Mouse (Mus musculus) midbrain, postnatal 0 days (tissue): ENCODE data around the gene Bcl2l13. TPM values are rescaled to one million over a fixed set of nuclear protein-coding genes. Genes with fewer than 3 reads are reported as not detected.

Source experiments
- ATAC-seq: fragments of 200-750 bp; cut with Nextera tagmentation; 2 replicates; pipeline ENCODE4 v1.8.0; 2017; ENCODE audit warnings: moderate number of reproducible peaks, mild to moderate bottlenecking, moderate TSS enrichment, moderate library complexity; ENCODE audit not compliant: low FRiP score
- DNase-seq: peaks from one replicate; pipeline ENCODE4 v3.0.0-alpha.2; 2015; ENCODE audit warnings: low spot score
- H3K27ac ChIP-seq: fragments of 300-500 bp; sonication (generic); 2 replicates; pipeline ENCODE4 v1.5.1; 2014; ENCODE audit warnings: low read depth, mild to moderate bottlenecking, low read length, mixed read lengths
- H3K27me3 ChIP-seq: fragments of 300-500 bp; sonication (generic); 2 replicates; pipeline ENCODE4 v1.6.1; 2014; ENCODE audit warnings: low read length, control low read depth, mixed read lengths; ENCODE audit not compliant: insufficient read depth
- H3K36me3 ChIP-seq: fragments of 300-500 bp; sonication (generic); 2 replicates; pipeline ENCODE4 v1.6.1; 2014; ENCODE audit warnings: low read length, control low read depth, mixed read lengths; ENCODE audit not compliant: insufficient read depth
- H3K4me1 ChIP-seq: fragments of 300-500 bp; sonication (generic); 2 replicates; pipeline ENCODE4 v1.6.1; 2014; ENCODE audit warnings: mild to moderate bottlenecking, control low read depth, antibody characterized with exemption, low read length, mixed read lengths; ENCODE audit not compliant: insufficient read depth
- H3K4me2 ChIP-seq: fragments of 300-500 bp; sonication (generic); 2 replicates; pipeline ENCODE4 v1.6.1; 2014; ENCODE audit warnings: low read depth, mild to moderate bottlenecking, low read length, mixed read lengths; ENCODE audit not compliant: poor library complexity, severe bottlenecking
- H3K4me3 ChIP-seq: fragments of 300-500 bp; sonication (generic); 2 replicates; pipeline ENCODE4 v1.5.1; 2014; ENCODE audit warnings: low read depth, mild to moderate bottlenecking, low read length, moderate library complexity
- H3K9ac ChIP-seq: fragments of 300-500 bp; sonication (generic); replicated peaks from 2 replicates; pipeline ENCODE4 v1.6.1; 2014; ENCODE audit warnings: mild to moderate bottlenecking, low read length, moderate library complexity, mixed read lengths; ENCODE audit not compliant: poor library complexity, severe bottlenecking
- H3K9me3 ChIP-seq: fragments of 300-500 bp; sonication (generic); 2 replicates; pipeline ENCODE4 v1.6.1; 2016; ENCODE audit warnings: low read length, control low read depth
- CTCF ChIP-seq: IDR thresholded peaks from 2 replicates; pipeline ENCODE4 v1.5.1; 2016; ENCODE audit warnings: antibody characterized with exemption, mild to moderate bottlenecking
- WGBS: fragments of 180-500 bp; shearing (Covaris S2); extraction: QIAGEN DNeasy Blood & Tissue Kit; methylation state at CpG from one replicate; pipeline ENCODE4 v1.1.7; 2014; 5-methylcytosine and 5-hydroxymethylcytosine counted together
- polyA plus RNA-seq: library from polyadenylated mRNA; unstranded; fragments of >200 nt; fragmentation: Nextera tagmentation; extraction: Ambion mirVana; gene quantifications from 2 replicates; pipeline ENCODE4 v1.2.1, GENCODE M21; 2015
- total RNA-seq: library from RNA; depleted of rRNA; stranded (reverse); fragments of >200 nt; gene quantifications from 2 replicates; pipeline ENCODE4 v1.2.3, GENCODE M21; 2014

Gene Bcl2l13
- total and polyA plus RNA-seq, 2 experiments from 2014 or later, result 19.0 to 133 TPM

- Histone ChIP-seq H3K4me3 (peak within 1 kb of the TSS; percentile 89), H3K9me3 (no peaks in the 10 kb centered on the region), H3K4me1 (peaks cover 7% of the 10 kb centered on the region; the same call in 1 of the 2 replicates), H3K36me3 (peaks cover 19% of the 10 kb centered on the region), H3K4me2 (peak within 1 kb of the TSS; percentile 58), H3K27ac (peak within 1 kb of the TSS; percentile 87), H3K27me3 (no peaks in the 10 kb centered on the region), H3K9ac (peak within 1 kb of the TSS; percentile 85)
- DNase-seq (peak; percentile 98), ATAC-seq (peak; percentile 96)
- no peak for TF ChIP-seq CTCF
- WGBS, result 0% methylated on average over 41 of the region's 41 CpGs
Measured at GRCm38 (mm10) chr6:120822307-120822928, 13.6 kb upstream of the Bcl2l13 start, which contains the start of gene Atp6v1e1. Gene Atp6v1e1, minus strand, starts transcription at chr6:120822793.

DNA sequence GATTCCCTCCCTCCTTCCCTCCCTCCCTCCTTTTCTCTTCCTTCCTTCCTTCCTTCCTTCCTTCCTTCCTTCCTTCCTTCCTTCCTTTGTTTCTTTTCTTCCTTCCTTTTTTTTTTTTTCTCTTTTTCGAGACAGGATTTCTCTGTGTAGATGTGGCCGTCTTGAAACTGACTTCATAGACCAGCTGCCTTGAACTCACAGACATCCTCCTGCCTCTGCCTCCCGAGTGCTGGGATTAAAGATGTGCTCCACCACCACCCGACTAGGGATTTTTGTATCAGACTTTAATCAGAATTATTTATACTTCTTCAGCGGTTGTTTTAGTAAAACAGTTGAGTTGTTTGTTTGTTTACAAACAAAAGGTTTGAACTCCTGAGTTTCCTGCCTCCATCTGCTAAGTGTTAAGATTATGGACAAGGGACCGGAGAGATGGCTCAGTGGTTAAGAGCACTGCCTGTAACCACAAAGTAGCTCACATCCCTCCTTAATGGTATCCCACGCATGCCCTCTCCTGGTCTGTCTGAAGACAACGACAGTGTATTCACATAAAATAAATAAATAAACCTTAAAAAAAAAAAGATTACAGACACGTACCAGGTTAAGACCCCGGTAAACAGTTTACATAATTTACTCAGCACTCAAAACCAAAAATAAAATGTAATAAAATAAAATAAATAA lies 12.9 kb upstream of the Bcl2l13 start:
- H3K9me3 ChIP-seq, result no peaks in the 10 kb centered on the region
- WGBS, result 57% methylated on average over 10 of the region's 10 CpGs
- peaks cover 7% of the 10 kb centered on the region; the same call in 1 of the 2 replicates for H3K4me1 ChIP-seq
- no peaks in the 10 kb centered on the region for H3K27me3 ChIP-seq
- peak overlapping the region; percentile 28 for H3K4me2 ChIP-seq
- peaks cover 12% of the 10 kb centered on the region for H3K36me3 ChIP-seq
- DNase-seq (peak; percentile 57), ATAC-seq (peak; percentile 35; the same call in 1 of the 2 replicates)
- peak overlapping the region; percentile 51; the same call in 1 of the 2 replicates for H3K27ac ChIP-seq
- H3K9ac ChIP-seq, result no peak overlapping the region
- peak; percentile 49 for TF ChIP-seq CTCF
- peak overlapping the region; percentile 89 for H3K4me3 ChIP-seq

GRCm38 (mm10) chr6:120830056-120830455 lies 6.0 kb upstream of the Bcl2l13 start:
- WGBS, result 48% methylated on average over 1 of the region's 1 CpGs
- ATAC-seq (no peak), DNase-seq (no peak)
- no peaks in the 10 kb centered on the region for H3K36me3 ChIP-seq
- H3K4me2 ChIP-seq, result no peak overlapping the region
- no peak overlapping the region for H3K9ac ChIP-seq
- H3K27me3 ChIP-seq, result 0 out of 2 replicates have a peak, but pooled peaks cover 4% of the 10 kb centered on the region
- no peaks in the 10 kb centered on the region for H3K9me3 ChIP-seq
- H3K27ac ChIP-seq, result no peak overlapping the region
- no peak for TF ChIP-seq CTCF
- H3K4me1 ChIP-seq, result no peaks in the 10 kb centered on the region
- H3K4me3 ChIP-seq, result no peak overlapping the region

DNA sequence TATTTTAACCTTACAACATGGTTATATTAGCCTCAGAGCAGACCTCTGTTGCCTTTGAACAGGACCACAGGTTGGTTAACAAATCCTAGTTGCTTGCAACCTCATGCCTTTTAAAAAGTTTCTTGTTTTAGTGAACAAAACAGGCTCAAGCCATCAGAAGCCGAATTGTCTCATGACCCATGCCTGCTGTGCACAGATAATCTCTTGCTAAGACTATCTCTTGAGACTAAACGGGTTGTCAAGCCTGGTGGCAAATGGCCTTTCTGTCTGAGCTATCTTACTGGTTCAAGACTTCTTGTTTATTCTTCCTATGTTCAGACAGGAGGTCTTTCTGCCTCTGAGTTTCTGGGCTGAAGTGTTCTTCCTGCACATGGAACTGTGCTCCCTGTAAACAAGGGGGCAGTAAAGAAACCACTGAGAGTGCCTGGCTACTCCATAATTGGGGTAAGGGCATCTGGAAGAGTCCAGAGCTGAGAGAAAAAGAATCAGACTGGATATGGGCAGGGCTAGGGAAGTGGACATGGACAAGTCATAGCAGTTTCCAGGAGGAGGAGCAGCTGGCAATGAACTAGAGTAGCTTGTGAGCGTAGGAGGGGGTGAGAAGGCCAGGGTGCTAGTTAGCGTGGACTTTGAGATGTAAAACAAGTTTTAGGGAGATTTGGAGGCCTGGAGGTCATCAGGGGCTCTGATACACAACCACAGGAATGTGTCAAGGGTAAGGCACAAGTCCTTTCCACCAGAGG lies 5.0 kb upstream of the Bcl2l13 start:
- no peak for DNase-seq
- Histone ChIP-seq H3K4me1 (no peaks in the 10 kb centered on the region), H3K27me3 (0 out of 2 replicates have a peak, but pooled peaks cover 4% of the 10 kb centered on the region), H3K27ac (no peak overlapping the region), H3K9ac (no peak overlapping the region), H3K4me3 (no peak overlapping the region), H3K4me2 (no peak overlapping the region), H3K9me3 (no peaks in the 10 kb centered on the region), H3K36me3 (no peaks in the 10 kb centered on the region)
- 59% methylated on average over 4 of the region's 4 CpGs for WGBS
- ATAC-seq, result no peak
- TF ChIP-seq CTCF, result no peak

- Histone ChIP-seq H3K27me3 (0 out of 2 replicates have a peak, but pooled peaks cover 4% of the 10 kb centered on the region), H3K36me3 (no peaks in the 10 kb centered on the region), H3K4me3 (no peak overlapping the region), H3K4me1 (no peaks in the 10 kb centered on the region), H3K4me2 (no peak overlapping the region), H3K9ac (no peak overlapping the region), H3K27ac (no peak overlapping the region), H3K9me3 (no peaks in the 10 kb centered on the region)
- no peak for TF ChIP-seq CTCF
- 75% methylated on average over 4 of the region's 4 CpGs for WGBS
- no peak for ATAC-seq
- DNase-seq, result no peak
Measured at GRCm38 (mm10) chr6:120832097-120832496, 3.9 kb upstream of the Bcl2l13 start.
